Mouse (Mus musculus) T-helper 17 cell (primary cell): ENCODE data around the gene Mrtfa.

Source experiments
- in situ Hi-C, 2 experiments: fragments of 300-600 bp; cut with MboI, MseI; formaldehyde crosslinking; loops; 1 replicate in 1 of 2; 2 replicates in 1 of 2; pipeline ENCODE4 v1.15.1; 2025; ENCODE audit warnings: high pct_unique_total_duplicates in 2 of 2

The Mrtfa gene

GRCm38 (mm10) chr15:81035417-81036162 is 155.0 kb downstream of the Mrtfa start:
- in situ Hi-C loops: no loop called here

GRCm38 (mm10) chr15:81034119-81034518 is 156.4 kb downstream of the Mrtfa start:
- in situ Hi-C loops: no loop called here

- in situ Hi-C loops: no loop called here
Measured at GRCm38 (mm10) chr15:81032941-81033629, 157.5 kb downstream of the Mrtfa start.

- in situ Hi-C loops: no loop called here
Measured at GRCm38 (mm10) chr15:81031611-81032010, 158.9 kb downstream of the Mrtfa start.

- in situ Hi-C loops: no loop called here
Measured at GRCm38 (mm10) chr15:81030891-81031425, 159.6 kb downstream of the Mrtfa start.

- in situ Hi-C loops: no loop called here
Measured at GRCm38 (mm10) chr15:81027378-81028173, 163.0 kb downstream of the Mrtfa start.

GRCm38 (mm10) chr15:81026901-81027300 is 163.7 kb downstream of the Mrtfa start:
- in situ Hi-C loops: no loop called here

- in situ Hi-C loops: no loop called here
Measured at GRCm38 (mm10) chr15:81023842-81024241, 166.7 kb downstream of the Mrtfa start.

GRCm38 (mm10) chr15:81022437-81022836 is 168.1 kb downstream of the Mrtfa start:
- in situ Hi-C loops: no loop called here

GRCm38 (mm10) chr15:81021377-81021776 is 169.2 kb downstream of the Mrtfa start:
- in situ Hi-C loops: no loop called here

GRCm38 (mm10) chr15:81017308-81017707 is 173.2 kb downstream of the Mrtfa start:
- in situ Hi-C loops: no loop called here

- in situ Hi-C loops: no loop called here
Measured at GRCm38 (mm10) chr15:81016488-81016887, 174.1 kb downstream of the Mrtfa start.

GRCm38 (mm10) chr15:81015068-81015744 is 175.4 kb downstream of the Mrtfa start:
- in situ Hi-C loops: no loop called here

GRCm38 (mm10) chr15:81013186-81013585 is 177.4 kb downstream of the Mrtfa start:
- in situ Hi-C loops: no loop called here

- in situ Hi-C loops: no loop called here
Measured at GRCm38 (mm10) chr15:81012359-81012758, 178.2 kb downstream of the Mrtfa start.

GRCm38 (mm10) chr15:81011523-81011922 is 179.0 kb downstream of the Mrtfa start:
- in situ Hi-C loops: no loop called here

- in situ Hi-C loops: no loop called here
Measured at GRCm38 (mm10) chr15:81010114-81010513, 180.4 kb downstream of the Mrtfa start.

- in situ Hi-C loops: no loop called here
Measured at GRCm38 (mm10) chr15:81008689-81009123, 181.9 kb downstream of the Mrtfa start.

GRCm38 (mm10) chr15:81007905-81008304 is 182.7 kb downstream of the Mrtfa start:
- in situ Hi-C loops: no loop called here

- in situ Hi-C loops: no loop called here
Measured at GRCm38 (mm10) chr15:81007339-81007738, 183.2 kb downstream of the Mrtfa start.

GRCm38 (mm10) chr15:81006127-81006735 is 184.3 kb downstream of the Mrtfa start:
- in situ Hi-C loops: no loop called here
